Mouse (Mus musculus): ENCODE measurements around the gene Adh4. TPM values are rescaled to one million over a fixed set of nuclear protein-coding genes. Genes with fewer than 3 reads are reported as not detected.
"Not testable (repeated sequence)": the region's sequence is repeated elsewhere in the genome, so short reads cannot be mapped to it uniquely, and the experiment has no call there.

The Adh4 gene
- not detected for total RNA-seq (2021)
- long read RNA-seq, experiment 1: 0 reads
- long read RNA-seq, experiment 2: 0 reads

DNA sequence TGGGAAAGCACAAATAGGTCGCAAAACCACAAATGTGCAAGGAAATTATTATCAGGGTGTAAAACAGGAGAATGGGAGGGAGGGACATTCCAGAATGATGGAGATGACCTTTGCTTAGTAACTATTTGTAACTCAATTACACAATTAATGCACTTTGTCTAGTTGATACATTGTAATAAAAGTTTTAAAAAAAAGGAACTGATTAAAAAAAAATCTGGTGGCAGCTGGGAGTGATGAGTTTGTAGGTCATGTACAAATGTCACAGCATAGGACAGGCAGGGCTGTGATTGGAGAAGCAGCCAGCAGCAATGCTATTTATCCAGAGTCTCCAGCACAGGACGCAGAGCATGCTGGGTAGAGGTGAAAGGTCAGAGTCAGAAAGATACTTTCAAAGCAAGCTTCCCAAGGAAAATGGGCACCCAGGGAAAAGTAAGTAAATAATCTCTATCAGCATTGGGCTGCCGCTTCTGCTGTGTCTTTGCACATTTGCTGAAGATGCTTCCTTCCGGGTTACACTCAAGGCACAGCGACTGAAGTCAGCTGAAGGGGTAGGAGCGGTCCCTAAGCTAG is at the start of gene Adh4:
TSS of gene Adh4 (plus strand) at position 346 of the 570 bp plus-strand sequence.
- DNase-seq (ENCODE audit: low spot score in 2 of 2): no peak

DNA sequence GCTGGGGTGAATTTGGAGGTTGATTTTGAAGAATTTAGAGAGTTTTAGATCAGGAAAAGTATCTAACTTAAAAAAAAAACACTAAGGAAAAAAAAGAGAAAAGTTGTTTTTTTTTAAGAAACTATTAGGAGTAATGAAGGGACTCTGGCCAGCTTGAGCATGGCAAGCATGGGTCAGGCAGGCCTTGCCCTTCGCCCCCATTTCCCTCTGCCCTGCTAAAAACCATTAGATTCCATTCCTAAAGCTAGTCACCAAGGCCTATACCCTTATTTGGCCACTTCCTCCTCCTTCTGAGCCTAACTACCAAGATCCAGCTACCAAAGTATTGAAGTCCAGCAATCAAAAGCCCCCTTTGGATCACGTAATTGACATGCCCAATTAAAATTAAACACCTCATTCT is 49.1 kb upstream of the Adh4 start:
- DNase-seq (ENCODE audit: low spot score in 2 of 2): no peak

DNA sequence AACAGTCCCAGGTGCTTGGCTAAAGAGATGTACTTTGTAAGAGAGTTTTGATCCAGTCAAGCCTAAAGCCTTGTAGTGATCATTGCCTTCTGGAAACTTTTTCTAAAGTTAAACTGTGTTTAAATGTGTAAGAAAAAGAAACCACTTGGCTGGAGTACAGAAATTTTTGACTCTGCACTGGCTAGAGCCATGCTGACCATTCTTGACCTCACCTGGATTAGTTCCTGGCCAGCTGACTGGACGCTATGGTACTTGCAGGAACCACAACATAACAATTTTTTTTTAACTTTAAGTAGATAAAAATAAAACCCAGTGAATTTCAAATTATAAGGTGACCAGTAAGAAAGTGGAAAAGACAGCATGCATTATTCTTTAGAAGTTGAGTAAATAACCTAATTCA is 45.7 kb upstream of the Adh4 start:
- DNase-seq (ENCODE audit: low spot score in 2 of 2): no peak

DNA sequence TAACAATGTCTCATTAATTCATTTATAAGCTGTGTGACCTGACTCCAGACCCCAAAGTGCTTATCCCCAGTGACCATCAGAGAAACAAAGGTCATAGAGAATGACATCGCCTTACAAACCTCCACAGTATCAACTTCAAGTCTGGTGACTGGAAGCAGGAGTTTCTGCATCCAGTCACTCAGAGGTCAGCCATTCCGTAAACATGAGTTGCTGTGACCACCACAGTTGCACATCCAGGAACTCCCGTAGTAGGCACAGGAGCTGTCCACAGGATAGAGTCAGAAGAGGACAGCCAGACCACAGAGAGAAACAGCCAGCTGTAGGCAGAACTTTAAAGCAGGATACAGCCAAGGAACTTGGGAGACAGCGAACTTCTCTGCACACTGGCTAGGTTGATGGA is 45.0 kb upstream of the Adh4 start:
- DNase-seq (ENCODE audit: low spot score in 2 of 2): not testable (repeated sequence)

DNA sequence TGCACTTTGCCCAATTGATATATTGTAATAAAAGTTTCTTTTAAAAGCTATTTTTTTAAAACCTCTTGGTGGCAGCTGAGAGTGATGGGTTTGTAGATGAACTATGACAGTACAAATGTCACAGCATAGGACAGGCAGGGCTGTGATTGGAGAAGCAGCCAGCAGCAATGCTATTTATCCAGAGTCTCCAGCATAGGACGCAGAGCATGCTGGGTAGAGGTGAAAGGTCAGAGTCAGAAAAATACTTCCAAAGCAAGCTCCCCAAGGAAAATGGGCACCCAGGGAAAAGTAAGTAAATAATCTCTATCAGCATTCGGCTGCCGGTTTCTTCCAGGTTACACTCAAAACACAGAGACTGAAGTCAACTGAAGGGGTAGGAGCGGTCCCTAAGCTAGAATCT is 41.3 kb upstream of the Adh4 start:
- no peak for DNase-seq (ENCODE audit: low spot score in 2 of 2)

DNA sequence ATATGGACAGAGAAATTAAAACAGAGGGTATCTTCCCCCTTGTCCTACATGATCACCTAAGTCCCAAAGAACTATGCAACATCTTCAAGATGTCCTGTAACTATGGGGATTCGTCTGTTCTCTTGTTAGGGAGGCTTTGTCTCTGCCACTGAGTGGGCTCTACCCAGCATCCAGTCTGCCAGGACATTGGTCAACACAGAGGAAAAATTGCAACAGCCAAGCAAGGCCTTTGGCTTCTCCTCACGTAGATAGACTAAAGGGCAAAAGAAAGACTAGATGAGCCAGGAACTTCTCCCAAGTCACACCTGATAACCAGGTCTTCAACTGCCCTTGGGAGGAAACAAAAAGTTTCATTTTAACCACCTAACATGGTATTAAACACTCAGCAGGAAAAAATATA is 40.1 kb upstream of the Adh4 start:
- no peak for DNase-seq (ENCODE audit: low spot score in 2 of 2)

DNA sequence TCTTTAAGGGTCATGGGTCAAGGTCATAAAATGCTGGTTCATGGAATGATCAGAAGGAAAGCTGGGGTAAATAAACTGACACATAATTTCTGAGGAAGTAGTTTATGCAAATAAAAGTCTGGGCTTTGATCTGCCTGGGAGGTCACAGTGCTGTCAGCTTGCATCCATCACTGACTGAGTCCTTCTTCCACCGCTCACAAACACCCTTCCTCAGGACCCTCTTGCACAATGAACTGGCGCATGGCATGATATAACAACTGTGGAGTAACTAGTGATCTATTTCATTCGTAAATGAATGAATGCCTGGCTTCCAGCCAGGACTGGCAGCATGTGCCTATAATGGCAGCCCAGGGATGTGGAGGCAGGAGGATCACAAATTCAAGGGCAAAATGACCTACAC is 34.1 kb upstream of the Adh4 start:
- no peak for DNase-seq (ENCODE audit: low spot score in 2 of 2)

DNA sequence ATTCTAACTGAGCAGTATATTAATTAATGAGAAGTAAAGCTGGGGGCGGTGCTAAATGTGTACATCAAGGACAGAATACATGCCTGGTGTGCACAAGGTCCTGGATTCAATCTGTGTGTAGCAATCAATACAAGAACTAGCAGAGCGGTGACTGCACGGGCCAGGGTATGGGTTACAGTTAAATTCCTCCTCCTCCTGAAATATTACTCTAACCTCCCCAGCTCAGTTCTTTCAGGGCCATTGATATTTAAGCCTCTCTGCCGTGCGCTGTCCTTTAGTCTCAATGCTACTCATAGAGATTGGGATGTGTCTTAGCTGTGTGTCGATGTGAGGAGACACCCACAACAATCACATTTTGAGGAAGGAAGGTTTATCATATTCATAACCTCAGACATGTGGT is 28.1 kb upstream of the Adh4 start:
- DNase-seq (ENCODE audit: low spot score in 2 of 2): no peak

DNA sequence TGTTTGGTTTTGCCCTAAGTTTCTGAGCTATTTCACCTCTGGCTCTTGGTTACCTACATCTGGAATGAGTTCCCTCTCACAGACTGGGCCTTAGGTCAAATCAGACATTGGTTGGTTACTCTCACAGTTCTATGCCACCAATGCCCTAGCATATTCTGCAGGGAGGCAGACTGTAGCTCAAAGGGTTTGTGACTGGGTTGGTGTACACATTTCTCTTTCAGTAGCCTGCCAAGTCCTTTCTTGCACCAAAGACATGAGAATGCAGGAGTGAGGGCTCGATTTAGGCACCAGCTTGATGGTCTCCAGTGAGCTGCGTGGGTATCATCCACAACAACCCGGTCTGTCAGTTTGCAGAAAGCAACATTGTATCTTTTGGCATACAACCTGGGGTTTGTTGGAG is 10.4 kb upstream of the Adh4 start:
- peak in 1 of 2 experiments; percentile 2 for DNase-seq (ENCODE audit: low spot score in 2 of 2)

DNA sequence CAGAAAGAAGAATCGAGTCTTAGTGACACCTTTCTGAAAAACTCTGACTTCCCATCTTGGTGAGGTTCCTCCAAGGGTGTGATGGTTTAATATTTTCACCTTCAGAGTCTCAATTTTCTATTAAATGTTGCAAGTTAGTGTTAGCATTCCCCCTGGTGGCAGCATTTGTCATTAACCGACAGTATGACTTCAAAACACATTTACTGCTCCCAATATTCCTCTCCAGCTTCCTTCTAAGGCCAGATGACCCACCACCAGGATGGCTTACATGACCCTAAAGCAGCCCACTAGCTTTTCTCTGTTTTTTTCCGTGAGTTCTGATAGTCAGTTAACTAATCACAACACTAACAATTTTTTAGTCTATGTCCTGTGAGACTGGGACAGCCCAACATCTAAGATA is 9.9 kb upstream of the Adh4 start:
- peak; percentile 47 to 67 for DNase-seq (ENCODE audit: low spot score in 2 of 2)

DNA sequence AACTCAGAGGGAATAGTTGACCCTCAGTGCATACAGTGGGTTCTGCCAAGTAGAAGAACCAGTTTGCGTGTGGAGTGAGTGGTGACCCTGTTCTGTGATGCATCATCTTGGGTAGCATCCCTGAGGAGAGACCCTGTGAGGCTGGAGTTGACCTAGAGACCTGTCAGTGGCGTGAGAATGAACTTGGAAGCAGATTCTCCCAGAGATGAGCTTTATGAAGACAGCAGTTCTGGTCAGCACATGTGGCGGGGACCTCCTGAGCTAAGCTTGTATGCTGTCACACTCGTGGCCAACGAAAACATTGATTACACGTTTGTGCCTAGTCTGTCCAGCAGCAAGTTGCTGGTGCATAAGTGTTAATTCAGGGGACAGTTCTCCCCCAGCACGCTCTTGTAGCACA is 9.4 kb upstream of the Adh4 start:
- no peak for DNase-seq (ENCODE audit: low spot score in 2 of 2)

DNA sequence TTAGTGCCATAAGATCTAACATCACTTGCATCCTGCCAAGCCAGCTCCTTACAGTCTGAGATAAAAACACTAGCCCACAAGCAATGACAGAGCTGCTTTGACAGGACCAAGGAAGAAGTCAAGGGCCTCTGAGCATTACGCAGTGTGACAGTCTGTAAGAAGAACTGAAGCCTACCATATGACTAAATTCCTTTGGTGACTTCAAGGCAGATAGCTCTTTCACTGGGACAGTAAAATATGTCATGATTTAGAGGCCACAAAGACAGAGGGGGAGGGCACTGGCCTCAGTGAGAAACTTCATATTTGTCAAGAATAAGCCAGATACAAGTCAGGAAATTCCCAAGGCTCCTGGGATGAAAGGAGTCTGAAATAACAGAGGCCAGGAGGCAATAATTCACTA is 7.3 kb upstream of the Adh4 start:
- DNase-seq (ENCODE audit: low spot score in 2 of 2): no peak

DNA sequence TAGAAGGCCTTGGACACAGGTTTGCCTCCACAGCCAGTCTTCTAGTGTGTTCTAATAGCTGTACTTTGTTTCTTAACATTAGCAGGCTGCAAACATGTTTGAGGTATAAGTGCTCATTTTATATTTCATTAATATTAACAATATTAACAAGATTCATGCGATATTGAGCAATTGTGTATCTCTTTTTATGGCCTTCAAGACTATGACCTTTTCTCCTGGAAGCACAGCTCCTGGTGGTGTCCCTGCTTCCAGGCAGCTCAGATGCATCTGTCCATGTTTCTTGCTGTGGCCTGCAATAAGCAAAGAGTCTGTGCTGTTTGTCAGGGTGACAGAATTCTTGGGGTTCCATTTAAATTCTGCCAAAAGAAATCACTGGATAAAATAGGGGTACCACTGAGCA is 5.7 kb upstream of the Adh4 start:
- DNase-seq (ENCODE audit: low spot score in 2 of 2): no peak

DNA sequence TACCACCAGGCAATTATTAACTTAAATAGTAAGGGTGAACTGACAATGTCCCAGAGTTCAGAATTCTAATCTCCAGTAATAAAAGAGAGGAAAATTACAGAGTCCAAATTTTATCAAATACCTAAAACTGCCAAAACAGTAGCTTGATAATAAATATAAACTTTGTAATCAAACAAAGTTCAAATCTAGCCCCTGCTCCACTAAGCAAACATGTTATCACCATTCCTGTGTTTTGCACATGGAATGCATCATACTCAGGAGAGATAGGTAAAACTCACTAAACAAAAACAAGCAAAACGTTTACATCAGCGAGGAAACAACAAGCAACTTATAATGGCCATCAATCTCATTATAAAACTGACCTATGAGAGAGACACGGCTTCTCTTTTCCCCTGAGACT is 5.1 kb upstream of the Adh4 start:
- no peak for DNase-seq (ENCODE audit: low spot score in 2 of 2)

DNA sequence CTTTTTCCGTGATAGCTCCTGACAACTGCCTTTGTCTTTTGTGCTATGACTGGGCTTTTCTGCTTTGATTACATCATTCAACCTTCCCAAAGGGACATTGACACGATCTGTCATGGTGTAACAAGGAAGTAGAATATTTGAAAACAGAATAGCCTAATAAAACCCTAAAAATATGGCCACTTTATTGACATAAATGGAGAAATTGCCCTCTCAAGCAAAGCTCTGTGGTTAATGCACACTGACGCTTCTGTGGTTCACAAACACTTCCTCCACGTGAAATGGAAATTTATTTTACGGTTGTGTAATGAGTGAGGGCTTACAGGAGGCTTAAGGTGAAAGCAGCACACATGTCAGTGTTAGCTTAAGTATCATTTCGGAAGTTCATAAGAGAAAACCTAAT is 4.1 kb downstream of the Adh4 start:
- DNase-seq (ENCODE audit: low spot score in 2 of 2): no peak

DNA sequence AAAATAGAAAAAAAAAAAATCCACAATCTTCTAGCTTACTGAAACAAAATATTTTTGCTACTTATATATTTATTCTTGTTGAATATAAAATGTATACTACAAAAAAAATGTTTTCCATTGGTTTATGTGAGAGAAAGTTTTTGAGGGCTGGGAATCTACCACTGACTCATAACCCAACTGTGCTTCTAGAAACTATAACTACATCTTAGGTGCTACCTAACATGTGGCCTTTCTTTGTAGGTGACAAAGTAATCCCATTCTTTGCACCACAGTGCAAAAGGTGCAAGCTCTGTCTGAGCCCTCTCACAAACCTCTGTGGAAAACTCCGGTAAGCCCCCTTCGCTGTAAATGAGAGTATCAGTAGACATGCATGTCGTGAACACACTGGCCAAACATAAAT is 5.1 kb downstream of the Adh4 start:
- DNase-seq (ENCODE audit: low spot score in 2 of 2): no peak

DNA sequence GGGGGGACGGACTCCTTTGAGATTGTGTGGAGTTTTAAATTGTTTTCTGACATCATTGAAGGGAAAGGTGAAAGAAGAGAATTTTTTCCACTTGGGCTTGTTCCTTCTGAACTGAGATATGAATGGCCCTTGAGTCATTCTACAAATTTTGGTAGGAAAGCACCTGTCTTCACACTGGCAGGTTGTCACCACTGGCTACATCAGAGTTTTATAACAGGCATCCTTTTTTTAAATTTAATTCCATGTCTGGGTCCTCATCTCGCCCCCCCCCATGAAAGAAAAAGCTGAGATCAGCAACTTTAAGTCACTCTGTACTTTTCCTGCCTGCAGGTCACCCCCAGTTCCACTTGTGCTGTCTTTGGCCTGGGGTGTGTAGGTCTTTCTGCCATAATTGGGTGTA is 8.4 kb downstream of the Adh4 start:
- DNase-seq (ENCODE audit: low spot score in 2 of 2): no peak

DNA sequence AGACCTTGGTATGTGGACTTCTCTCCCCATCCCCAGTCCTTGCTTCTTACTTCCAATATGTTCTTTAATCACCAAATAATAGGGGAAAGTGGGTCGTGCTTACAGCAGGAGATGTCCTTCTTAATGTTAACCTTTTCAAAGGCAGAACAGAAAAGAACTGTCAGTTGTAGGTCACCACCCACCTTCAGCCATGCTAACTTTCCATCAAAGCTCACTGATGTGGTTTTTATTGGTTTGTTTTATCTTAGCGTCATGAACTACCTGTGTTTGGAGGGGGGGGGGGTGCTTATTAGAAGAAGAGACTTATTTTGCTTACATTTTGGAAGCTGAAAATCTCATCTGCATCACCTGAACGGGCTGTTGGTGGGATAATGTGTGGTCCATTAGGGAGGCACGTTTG is 9.0 kb downstream of the Adh4 start:
- no peak for DNase-seq (ENCODE audit: low spot score in 2 of 2)

DNA sequence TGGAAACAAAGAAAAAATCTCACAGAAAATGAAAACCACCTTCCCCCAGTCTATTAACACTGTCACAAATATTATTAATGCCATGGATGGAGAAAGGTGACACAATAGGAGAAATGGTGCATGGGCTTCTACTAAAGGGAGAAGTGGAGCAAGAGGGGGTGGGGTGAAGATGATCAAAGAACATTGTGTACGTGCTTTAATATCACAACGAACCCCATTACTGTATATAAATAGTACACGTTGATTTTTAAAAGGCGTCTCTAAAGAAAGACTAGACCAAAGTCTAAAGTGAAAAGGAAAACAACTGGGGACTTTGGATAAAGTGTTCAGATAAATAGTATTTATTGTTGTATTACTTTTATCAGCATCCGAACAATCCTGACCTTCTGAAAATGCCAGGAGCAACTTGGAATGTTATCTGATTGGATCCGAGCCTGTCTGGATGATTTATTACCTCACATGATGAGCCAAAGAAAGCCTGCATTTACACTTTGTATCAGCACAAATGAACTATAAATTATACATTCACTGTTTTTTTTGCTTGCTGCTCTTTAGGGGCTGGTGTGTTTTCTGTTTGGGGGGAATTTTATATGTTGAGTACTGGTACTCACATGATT is 15.2 kb downstream of the Adh4 start:
- no peak for DNase-seq (ENCODE audit: low spot score in 2 of 2)

DNA sequence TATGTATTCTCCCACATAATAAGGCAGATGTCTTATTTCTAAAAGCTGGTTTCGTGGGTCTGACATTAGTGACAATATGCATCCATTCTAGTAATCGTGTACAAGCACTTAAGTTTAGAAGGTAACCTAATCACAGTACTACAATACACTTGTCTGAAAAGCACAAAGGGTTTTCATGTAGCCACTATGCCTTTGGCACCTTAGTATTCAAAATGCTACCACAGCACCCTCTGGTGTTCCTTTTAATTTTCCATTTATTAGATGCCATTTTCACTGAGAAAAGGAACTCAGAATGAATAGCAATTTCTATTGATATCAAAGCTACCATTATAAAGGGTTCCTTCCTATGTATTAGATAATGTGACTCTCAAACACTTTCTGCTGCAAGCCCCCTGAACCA is 16.6 kb downstream of the Adh4 start:
- DNase-seq (ENCODE audit: low spot score in 2 of 2): peak in 1 of 2 experiments; percentile 55

DNA sequence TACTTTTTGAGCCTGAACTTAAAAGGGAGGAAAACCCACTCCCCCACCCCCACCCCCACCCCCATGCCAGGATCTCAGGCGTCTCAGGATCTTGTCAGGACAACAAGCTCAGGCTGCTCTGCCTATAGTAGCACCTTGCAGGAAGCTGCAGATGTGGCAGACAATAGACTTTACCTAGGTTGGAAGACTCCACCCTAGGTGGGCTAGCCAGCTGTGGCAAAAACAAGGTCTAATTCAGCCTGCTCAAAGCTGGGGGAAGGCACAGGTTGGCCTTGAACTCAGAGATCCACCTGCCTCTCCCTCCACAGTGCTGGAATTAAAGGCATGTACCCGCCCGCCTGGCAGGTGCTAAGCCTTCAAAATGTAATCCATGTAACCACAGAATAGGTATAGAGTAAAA is 23.4 kb downstream of the Adh4 start:
- DNase-seq (ENCODE audit: low spot score in 2 of 2): no peak

DNA sequence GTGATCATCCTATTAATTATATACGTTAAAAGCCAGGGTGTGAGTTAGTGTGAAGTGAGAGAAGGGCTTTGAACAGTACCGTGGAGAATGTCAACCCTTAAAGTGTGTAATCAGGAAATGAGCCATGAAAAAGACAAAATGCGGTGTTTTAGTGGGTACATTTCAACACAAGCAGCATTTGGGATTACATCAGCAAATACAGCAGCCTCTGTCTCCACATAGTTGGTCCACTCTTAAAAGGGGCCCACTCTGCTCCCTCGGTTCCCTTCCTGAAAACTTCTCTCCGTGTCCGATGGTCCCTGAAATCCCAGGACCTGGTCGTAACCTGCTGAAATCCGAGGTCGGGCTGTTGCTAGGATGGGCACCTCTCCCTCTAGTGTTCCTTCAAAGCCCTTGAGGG is 26.9 kb downstream of the Adh4 start:
- DNase-seq (ENCODE audit: low spot score in 2 of 2): no peak

DNA sequence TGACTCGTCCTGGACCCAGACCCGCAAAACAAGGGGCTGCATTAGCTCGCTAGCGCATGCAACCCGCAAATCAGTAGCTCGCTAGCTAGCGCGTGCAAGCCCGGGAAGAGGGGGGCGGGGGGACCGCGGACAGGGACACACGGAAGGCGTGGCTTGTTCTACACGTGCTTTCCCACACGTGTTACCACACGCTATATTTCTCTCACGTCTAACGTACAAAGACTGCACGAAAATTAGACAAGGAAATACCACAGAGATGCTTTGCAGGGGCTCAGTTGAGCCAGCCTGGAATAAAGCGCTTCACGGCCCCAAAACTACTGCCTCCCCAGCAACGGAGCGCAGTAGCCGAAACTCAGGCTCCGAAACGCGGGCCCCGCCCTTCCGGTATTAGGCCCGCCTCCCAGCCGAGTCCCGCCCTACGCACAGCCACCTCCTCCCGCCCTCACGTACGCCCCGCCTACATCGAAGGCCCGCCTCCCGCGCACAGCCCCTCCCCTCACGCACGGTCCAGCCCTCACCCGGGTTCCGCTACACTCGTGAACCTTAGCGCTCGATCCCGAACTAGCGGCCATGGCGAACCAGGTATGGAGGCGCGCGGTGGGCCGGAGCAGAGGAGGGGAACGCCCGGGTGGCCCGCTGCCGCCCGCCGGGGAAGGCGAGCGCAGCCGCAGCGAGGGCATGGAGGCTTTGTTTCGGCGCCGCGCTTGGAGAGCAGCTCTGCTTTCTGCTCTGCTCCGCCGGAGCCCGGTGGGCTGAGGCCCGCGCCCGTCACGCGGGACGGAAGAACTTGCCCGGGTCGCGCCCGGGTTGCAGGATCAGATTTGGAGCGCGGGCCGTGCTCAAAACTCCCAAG is 27.6 kb downstream of the Adh4 start, which contains the start of gene Adh5:
TSS of gene Adh5 (plus strand) at position 482 of the 853 bp plus-strand sequence.
- DNase-seq (ENCODE audit: low spot score in 2 of 2): peak; percentile 85 to 90

Measured in layer of hippocampus, postnatal 14 days (tissue).